Mouse (Mus musculus): ENCODE measurements around the gene Aldh6a1. TPM values are rescaled to one million over a fixed set of nuclear protein-coding genes. Genes with fewer than 3 reads are reported as not detected.
A peak's percentile ranks its signal among the peaks of the same experiment; 100 is the strongest.

Aldh6a1 gene
- polyA plus RNA-seq, 1 experiment from 2014 or later = 38.7 TPM

DNA sequence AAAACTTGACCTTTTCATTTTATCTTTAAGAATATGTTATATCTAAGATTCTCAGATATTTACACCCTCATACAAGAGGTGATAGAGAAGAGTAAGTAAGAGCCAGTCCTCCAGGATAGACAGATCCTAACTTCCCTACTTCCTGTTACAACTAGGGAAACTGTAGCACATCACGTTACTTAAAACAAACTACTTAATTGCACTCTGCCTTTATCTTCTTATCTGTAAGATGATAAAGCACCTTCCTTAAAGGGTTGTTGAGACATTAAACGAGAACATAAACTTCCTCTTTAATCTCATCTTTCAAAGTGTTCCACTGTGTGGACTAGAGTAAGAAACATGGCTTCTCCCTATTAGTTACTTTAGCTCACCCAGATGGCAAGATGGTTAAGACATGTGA is 12.1 kb downstream of the Aldh6a1 start:
- ATAC-seq (ENCODE audit: low read depth) = no peak
- Histone ChIP-seq H3K4me1 (ENCODE audit: control insufficient read depth, insufficient read depth, low read length) (no peaks in the 10 kb centered on the region), H3K9me3 (ENCODE audit: control insufficient read depth, low read length) (no peaks in the 10 kb centered on the region), H3K27me3 (replicated peaks; ENCODE audit: control insufficient read depth, insufficient read depth, low read length) (no peaks in the 10 kb centered on the region), H3K36me3 (ENCODE audit: control insufficient read depth, insufficient read depth, low read length) (peaks cover 13% of the 10 kb centered on the region; the same call in 1 of the 2 replicates), H3K4me3 (ENCODE audit: low read depth, low read length) (no peak overlapping the region), H3K27ac (replicated peaks; ENCODE audit: low read depth, low read length) (no peak overlapping the region), H3K4me2 (ENCODE audit: low read depth, low read length) (no peak overlapping the region), H3K9ac (ENCODE audit: low read depth, low read length) (no peak overlapping the region)
- WGBS = 70% methylated on average over 2 of the region's 2 CpGs
- no peak for DNase-seq (ENCODE audit: low spot score)

GRCm38 (mm10) chr12:84429825-84430224 is 21.0 kb downstream of the Aldh6a1 start:
- no peak overlapping the region for H3K4me3 ChIP-seq (ENCODE audit: low read depth, low read length)
- DNase-seq (ENCODE audit: low spot score) (no peak), ATAC-seq (ENCODE audit: low read depth) (no peak)
- H3K4me1 ChIP-seq (ENCODE audit: control insufficient read depth, insufficient read depth, low read length) = no peaks in the 10 kb centered on the region
- H3K36me3 ChIP-seq (ENCODE audit: control insufficient read depth, insufficient read depth, low read length) = peaks cover 21% of the 10 kb centered on the region
- 86% methylated on average over 2 of the region's 2 CpGs for WGBS
- H3K9ac ChIP-seq (ENCODE audit: low read depth, low read length) = no peak overlapping the region
- no peaks in the 10 kb centered on the region for H3K27me3 ChIP-seq (replicated peaks; ENCODE audit: control insufficient read depth, insufficient read depth, low read length)
- H3K27ac ChIP-seq (replicated peaks; ENCODE audit: low read depth, low read length) = no peak overlapping the region
- H3K9me3 ChIP-seq (ENCODE audit: control insufficient read depth, low read length) = no peaks in the 10 kb centered on the region
- no peak overlapping the region for H3K4me2 ChIP-seq (ENCODE audit: low read depth, low read length)

GRCm38 (mm10) chr12:84423990-84424389 is 26.8 kb downstream of the Aldh6a1 start:
- DNase-seq (ENCODE audit: low spot score) (no peak), ATAC-seq (ENCODE audit: low read depth) (no peak)

GRCm38 (mm10) chr12:84417605-84417922 is 33.2 kb downstream of the Aldh6a1 start:
- Histone ChIP-seq H3K4me2 (ENCODE audit: low read depth, low read length) (peak overlapping the region; percentile 77), H3K9me3 (ENCODE audit: control insufficient read depth, low read length) (peaks cover 12% of the 10 kb centered on the region), H3K36me3 (ENCODE audit: control insufficient read depth, insufficient read depth, low read length) (0 out of 2 replicates have a peak, but pooled peaks cover 3% of the 10 kb centered on the region), H3K4me1 (ENCODE audit: control insufficient read depth, insufficient read depth, low read length) (no peaks in the 10 kb centered on the region), H3K27me3 (replicated peaks; ENCODE audit: control insufficient read depth, insufficient read depth, low read length) (no peaks in the 10 kb centered on the region), H3K4me3 (ENCODE audit: low read depth, low read length) (peak overlapping the region; percentile 57), H3K9ac (ENCODE audit: low read depth, low read length) (peak overlapping the region; percentile 79), H3K27ac (replicated peaks; ENCODE audit: low read depth, low read length) (0 out of 2 replicates have a peak overlapping the region, but pooled peaks have one; percentile 16)
- no peak for DNase-seq (ENCODE audit: low spot score)
- ATAC-seq (ENCODE audit: low read depth) = no peak
- 33% methylated on average over 18 of the region's 18 CpGs for WGBS

More at GRCm38 (mm10) chr12:84423990-84424389, 26.8 kb downstream of the Aldh6a1 start:
- no peak overlapping the region for H3K4me3 ChIP-seq (ENCODE audit: low read depth, low read length)
- no peaks in the 10 kb centered on the region for H3K27me3 ChIP-seq (replicated peaks; ENCODE audit: control insufficient read depth, insufficient read depth, low read length)
- no peak overlapping the region for H3K9ac ChIP-seq (ENCODE audit: low read depth, low read length)
- no peak overlapping the region for H3K27ac ChIP-seq (replicated peaks; ENCODE audit: low read depth, low read length)
- H3K9me3 ChIP-seq (ENCODE audit: control insufficient read depth, low read length) = no peaks in the 10 kb centered on the region
- H3K4me2 ChIP-seq (ENCODE audit: low read depth, low read length) = no peak overlapping the region
- H3K4me1 ChIP-seq (ENCODE audit: control insufficient read depth, insufficient read depth, low read length) = no peaks in the 10 kb centered on the region
- 56% methylated on average over 3 of the region's 3 CpGs for WGBS
- 0 out of 2 replicates have a peak, but pooled peaks cover 3% of the 10 kb centered on the region for H3K36me3 ChIP-seq (ENCODE audit: control insufficient read depth, insufficient read depth, low read length)

DNA sequence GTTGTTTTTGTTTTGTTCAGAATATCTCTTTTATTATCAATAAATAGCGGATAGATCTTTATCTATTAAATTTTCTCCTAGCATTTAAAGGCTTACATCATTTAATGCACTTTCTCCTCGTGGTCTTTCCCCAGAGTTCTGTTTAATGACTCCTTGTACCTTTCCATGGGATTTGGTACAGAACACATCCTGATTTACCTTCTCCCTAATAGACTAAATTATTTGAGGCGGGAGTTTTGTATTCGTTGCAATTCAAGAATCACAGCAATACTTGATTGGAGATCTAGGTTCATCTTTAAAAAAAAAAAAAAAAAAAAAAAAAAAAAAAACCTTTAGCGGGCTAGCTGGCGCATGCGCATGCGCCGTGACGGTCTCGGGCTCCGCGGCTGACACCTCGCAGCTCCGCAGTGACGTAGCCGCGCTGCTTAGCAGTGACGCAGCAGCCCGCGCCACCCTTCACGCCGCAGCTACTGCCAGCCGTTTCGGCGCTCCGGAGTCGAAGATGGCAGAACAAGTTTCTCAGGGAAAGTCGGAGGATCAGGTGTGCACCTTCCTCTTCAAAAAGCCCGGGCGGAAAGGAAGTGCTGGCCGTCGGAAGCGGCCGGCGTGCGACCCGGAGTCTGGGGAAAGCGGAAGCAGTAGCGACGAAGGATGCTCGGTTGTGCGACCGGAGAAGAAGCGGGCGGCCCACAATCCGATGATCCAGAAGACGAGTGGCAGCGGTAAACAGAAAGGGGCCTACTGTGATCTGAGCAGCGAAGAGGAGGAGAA is 33.8 kb downstream of the Aldh6a1 start, which contains the start of gene Rnf113a2:
Gene Rnf113a2, plus strand, starts transcription at position 363 of the 771 bp plus-strand sequence.
- peak within 1 kb of the TSS; percentile 79 for H3K9ac ChIP-seq (ENCODE audit: low read depth, low read length)
- peaks cover 12% of the 10 kb centered on the region for H3K9me3 ChIP-seq (ENCODE audit: control insufficient read depth, low read length)
- peak within 1 kb of the TSS; percentile 77 for H3K4me2 ChIP-seq (ENCODE audit: low read depth, low read length)
- ATAC-seq (ENCODE audit: low read depth) (peak; percentile 95), DNase-seq (ENCODE audit: low spot score) (peak; percentile 95)
- H3K4me1 ChIP-seq (ENCODE audit: control insufficient read depth, insufficient read depth, low read length) = no peaks in the 10 kb centered on the region
- 3% methylated on average over 50 of the region's 50 CpGs for WGBS
- H3K4me3 ChIP-seq (ENCODE audit: low read depth, low read length) = peak within 1 kb of the TSS; percentile 57
- 0 out of 2 replicates have a peak within 1 kb of the TSS, but pooled peaks have one; percentile 16 for H3K27ac ChIP-seq (replicated peaks; ENCODE audit: low read depth, low read length)
- H3K36me3 ChIP-seq (ENCODE audit: control insufficient read depth, insufficient read depth, low read length) = 0 out of 2 replicates have a peak, but pooled peaks cover 3% of the 10 kb centered on the region
- no peaks in the 10 kb centered on the region for H3K27me3 ChIP-seq (replicated peaks; ENCODE audit: control insufficient read depth, insufficient read depth, low read length)

DNA sequence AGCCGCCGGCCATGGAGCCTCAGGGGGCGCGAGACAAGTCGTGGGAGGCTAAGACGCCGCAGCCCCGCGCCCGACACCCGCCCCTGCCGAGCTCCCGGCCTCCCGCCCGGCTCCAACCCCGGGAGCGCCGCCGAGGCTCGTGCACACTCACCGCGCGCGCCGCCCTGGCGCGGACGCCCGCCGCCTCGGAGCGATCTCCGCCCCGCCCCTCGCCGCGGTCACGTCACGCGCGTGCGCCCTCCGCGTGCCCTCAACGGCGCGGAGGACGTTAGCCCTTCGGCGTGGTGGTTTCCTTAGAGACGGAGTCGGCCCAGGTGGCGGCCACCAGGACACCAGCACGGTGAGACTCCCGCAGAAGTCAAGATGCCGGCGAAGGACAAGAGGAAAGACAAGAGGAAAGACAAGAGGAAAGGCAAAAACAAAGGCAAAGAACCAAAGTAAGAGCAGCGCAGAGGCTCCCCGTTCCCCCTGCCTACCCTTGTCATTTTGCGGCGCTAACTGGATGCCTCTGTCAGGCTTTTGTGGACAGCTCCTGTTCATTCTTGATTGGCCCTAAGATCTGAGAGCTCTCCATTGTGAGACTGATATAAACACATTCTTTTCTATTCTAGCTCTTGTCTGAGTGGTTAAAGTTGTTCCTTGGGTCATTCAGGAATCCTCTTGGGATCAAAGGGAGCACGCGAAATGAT is 41.8 kb downstream of the Aldh6a1 start, which contains the start of the genes Entpd5 and Bbof1:
Gene Entpd5, minus strand, starts transcription at position 211 of the 689 bp plus-strand sequence.
Gene Bbof1, plus strand, starts transcription at position 253 of the 689 bp plus-strand sequence.
- H3K36me3 ChIP-seq (ENCODE audit: control insufficient read depth, insufficient read depth, low read length) = no peaks in the 10 kb centered on the region
- peaks cover 3% of the 10 kb centered on the region; the same call in 1 of the 2 replicates for H3K4me1 ChIP-seq (ENCODE audit: control insufficient read depth, insufficient read depth, low read length)
- H3K9ac ChIP-seq (ENCODE audit: low read depth, low read length) = peak within 1 kb of the TSS; percentile 87
- peak within 1 kb of the TSS; percentile 74 for H3K4me3 ChIP-seq (ENCODE audit: low read depth, low read length)
- H3K4me2 ChIP-seq (ENCODE audit: low read depth, low read length) = peak within 1 kb of the TSS; percentile 85
- WGBS = 2% methylated on average over 31 of the region's 63 CpGs
- H3K27me3 ChIP-seq (replicated peaks; ENCODE audit: control insufficient read depth, insufficient read depth, low read length) = no peaks in the 10 kb centered on the region
- no peaks in the 10 kb centered on the region for H3K9me3 ChIP-seq (ENCODE audit: control insufficient read depth, low read length)
- peak; percentile 90 for DNase-seq (ENCODE audit: low spot score)
- peak within 1 kb of the TSS; percentile 83 for H3K27ac ChIP-seq (replicated peaks; ENCODE audit: low read depth, low read length)
- ATAC-seq (ENCODE audit: low read depth) = peak; percentile 93

DNA sequence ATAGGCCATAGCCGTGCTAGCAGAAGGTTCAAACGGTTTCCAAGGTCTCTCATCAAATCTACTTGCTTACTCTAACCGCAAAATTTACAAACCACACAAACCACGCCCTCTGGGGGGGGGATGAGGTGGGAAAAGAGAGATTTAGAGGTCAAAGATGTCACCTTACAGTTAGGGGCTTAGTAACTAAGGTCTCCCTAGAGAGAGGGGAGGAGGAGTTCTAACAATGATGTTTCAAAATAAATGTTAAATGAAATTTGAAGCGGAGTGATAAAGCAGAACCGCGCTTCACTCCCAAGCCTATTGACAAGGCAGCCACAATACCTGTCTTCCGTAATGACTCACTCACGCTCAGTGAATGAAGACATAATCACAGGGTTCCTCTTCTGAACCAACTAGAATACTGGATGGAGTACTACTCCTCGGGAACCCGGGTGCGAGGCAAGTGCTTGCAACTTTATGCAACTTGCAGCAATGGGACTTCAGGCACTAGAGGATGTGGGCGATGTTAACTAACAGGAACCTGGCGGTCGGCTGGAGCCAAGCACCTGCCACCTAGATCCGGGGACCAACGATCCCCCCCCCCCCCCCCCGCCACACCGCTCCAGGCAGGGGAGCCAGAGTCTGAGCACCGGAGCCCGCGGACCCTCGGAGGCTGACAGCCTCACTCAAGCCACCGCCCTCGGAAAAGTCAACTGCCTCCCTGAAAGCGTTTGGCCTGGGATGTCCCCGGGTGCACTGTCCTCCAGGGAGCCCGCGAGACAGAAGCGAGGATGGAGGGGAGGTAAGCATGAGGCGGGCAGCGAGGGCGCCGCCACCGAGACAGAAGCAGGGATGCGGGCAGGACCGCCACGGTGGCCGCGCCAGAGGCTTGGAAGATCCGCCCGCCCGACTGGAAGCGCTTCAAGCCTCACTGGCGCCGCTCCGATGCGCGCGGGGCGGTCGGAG is 42.7 kb downstream of the Aldh6a1 start:
- H3K4me2 ChIP-seq (ENCODE audit: low read depth, low read length) = peak overlapping the region; percentile 85
- H3K36me3 ChIP-seq (ENCODE audit: control insufficient read depth, insufficient read depth, low read length) = no peaks in the 10 kb centered on the region
- H3K9me3 ChIP-seq (ENCODE audit: control insufficient read depth, low read length) = no peaks in the 10 kb centered on the region
- H3K27ac ChIP-seq (replicated peaks; ENCODE audit: low read depth, low read length) = peak overlapping the region; percentile 83
- H3K4me3 ChIP-seq (ENCODE audit: low read depth, low read length) = peak overlapping the region; percentile 74
- peaks cover 3% of the 10 kb centered on the region; the same call in 1 of the 2 replicates for H3K4me1 ChIP-seq (ENCODE audit: control insufficient read depth, insufficient read depth, low read length)
- H3K27me3 ChIP-seq (replicated peaks; ENCODE audit: control insufficient read depth, insufficient read depth, low read length) = no peaks in the 10 kb centered on the region
- ATAC-seq (ENCODE audit: low read depth) (peak; percentile 45), DNase-seq (ENCODE audit: low spot score) (peak; percentile 41)
- peak overlapping the region; percentile 87 for H3K9ac ChIP-seq (ENCODE audit: low read depth, low read length)
- WGBS = 2% methylated on average over 24 of the region's 52 CpGs

GRCm38 (mm10) chr12:84407259-84407658 is 43.5 kb downstream of the Aldh6a1 start:
- Histone ChIP-seq H3K27me3 (replicated peaks; ENCODE audit: control insufficient read depth, insufficient read depth, low read length) (no peaks in the 10 kb centered on the region), H3K36me3 (ENCODE audit: control insufficient read depth, insufficient read depth, low read length) (no peaks in the 10 kb centered on the region), H3K4me2 (ENCODE audit: low read depth, low read length) (no peak overlapping the region), H3K9me3 (ENCODE audit: control insufficient read depth, low read length) (no peaks in the 10 kb centered on the region), H3K27ac (replicated peaks; ENCODE audit: low read depth, low read length) (no peak overlapping the region), H3K9ac (ENCODE audit: low read depth, low read length) (no peak overlapping the region), H3K4me3 (ENCODE audit: low read depth, low read length) (no peak overlapping the region), H3K4me1 (ENCODE audit: control insufficient read depth, insufficient read depth, low read length) (peaks cover 3% of the 10 kb centered on the region; the same call in 1 of the 2 replicates)
- ATAC-seq (ENCODE audit: low read depth) = no peak
- 62% methylated on average over 4 of the region's 4 CpGs for WGBS
- no peak for DNase-seq (ENCODE audit: low spot score)

Measured in embryonic facial prominence, embryonic 14.5 days (tissue).